Mouse (Mus musculus) heart, postnatal 0 days (tissue): ENCODE results near the gene Plekha5.

Source experiments
- CTCF ChIP-seq: IDR thresholded peaks from 2 replicates; pipeline ENCODE4 v1.5.1; 2016; ENCODE audit warnings: antibody characterized with exemption, control low read depth, low read depth
- EP300 ChIP-seq: IDR thresholded peaks from 2 replicates; pipeline ENCODE4 v1.6.1; 2016; ENCODE audit warnings: antibody characterized with exemption, low read depth

GRCm38 (mm10) chr6:140580170-140580569 lies 156.3 kb downstream of the Plekha5 start:
- TF ChIP-seq CTCF (no peak), EP300 (no peak)
